Mouse (Mus musculus) heart, embryonic 15.5 days (tissue): ENCODE results near the gene A430033K04Rik. TPM values are rescaled to one million over a fixed set of nuclear protein-coding genes. Genes with fewer than 3 reads are reported as not detected.

Source experiments
- ATAC-seq: fragments of 200-750 bp; cut with Nextera tagmentation; replicated peaks from 2 replicates; pipeline ENCODE4 v1.8.0; 2017; ENCODE audit warnings: low read depth, moderate TSS enrichment; ENCODE audit not compliant: insufficient number of reproducible peaks, insufficient read depth, low FRiP score
- H3K27ac ChIP-seq: fragments of 300-500 bp; sonication (generic); 2 replicates; pipeline ENCODE4 v1.5.1; 2015; ENCODE audit warnings: mild to moderate bottlenecking, inconsistent platforms
- H3K27me3 ChIP-seq: fragments of 300-500 bp; sonication (generic); 2 replicates; pipeline ENCODE4 v1.6.1; 2015; ENCODE audit warnings: inconsistent platforms
- H3K36me3 ChIP-seq: fragments of 300-500 bp; sonication (generic); 2 replicates; pipeline ENCODE4 v1.6.1; 2015; ENCODE audit warnings: mild to moderate bottlenecking, inconsistent platforms
- H3K4me1 ChIP-seq: fragments of 300-500 bp; sonication (generic); replicated peaks from 2 replicates; pipeline ENCODE4 v1.6.1; 2015; ENCODE audit warnings: inconsistent platforms
- H3K4me2 ChIP-seq: fragments of 300-500 bp; sonication (generic); 2 replicates; pipeline ENCODE4 v1.6.1; 2015; ENCODE audit warnings: inconsistent platforms, mild to moderate bottlenecking, moderate library complexity
- H3K4me3 ChIP-seq: fragments of 300-500 bp; sonication (generic); 2 replicates; pipeline ENCODE4 v1.5.1; 2015; ENCODE audit warnings: mild to moderate bottlenecking, inconsistent platforms
- H3K9ac ChIP-seq: fragments of 300-500 bp; sonication (generic); 2 replicates; pipeline ENCODE4 v1.6.1; 2015; ENCODE audit warnings: mild to moderate bottlenecking, inconsistent platforms
- H3K9me3 ChIP-seq: fragments of 300-500 bp; sonication (generic); replicated peaks from 2 replicates; pipeline ENCODE4 v1.6.1; 2016; ENCODE audit warnings: inconsistent platforms
- WGBS: fragments of 180-500 bp; shearing (Covaris S2); methylation state at CpG from one replicate; pipeline ENCODE4 v1.1.7; 2015; ENCODE audit warnings: mixed read lengths; 5-methylcytosine and 5-hydroxymethylcytosine counted together
- microRNA-seq: library from miRNA; unstranded; fragments of <30 nt; microRNA quantifications from one replicate; pipeline ENCODE4, GENCODE M21; 2016
- polyA plus RNA-seq: library from polyadenylated mRNA; unstranded; fragments of >200 nt; fragmentation: Nextera tagmentation; extraction: Ambion mirVana; gene quantifications from 2 replicates; pipeline ENCODE4 v1.2.1, GENCODE M21; 2015

Gene A430033K04Rik
- polyA plus RNA-seq, 1 experiment from 2014 or later, result 7.0 TPM

DNA sequence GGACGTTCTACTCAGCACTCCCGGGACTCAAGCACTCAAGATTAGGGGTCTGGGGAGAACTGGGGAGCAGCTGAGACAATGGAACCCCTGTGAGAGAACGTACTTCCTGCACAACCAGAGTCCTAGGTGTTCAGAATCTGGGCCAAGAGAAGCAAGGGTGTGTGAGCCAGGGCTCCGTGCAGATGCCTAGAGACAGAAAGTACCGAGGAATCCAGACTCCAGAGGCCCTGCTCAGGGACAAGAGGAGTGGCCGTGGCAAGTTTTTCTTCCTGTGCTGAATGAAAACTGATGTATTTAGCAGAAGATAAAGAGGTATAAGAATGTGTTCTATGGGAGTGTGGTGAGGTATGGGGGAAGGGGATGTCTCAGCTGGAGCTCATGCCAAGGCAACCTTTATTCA lies 74.8 kb downstream of the A430033K04Rik start:
- H3K36me3 ChIP-seq, result no peaks in the 10 kb centered on the region
- peaks cover 6% of the 10 kb centered on the region for H3K4me1 ChIP-seq
- no peak overlapping the region for H3K27ac ChIP-seq
- no peaks in the 10 kb centered on the region for H3K9me3 ChIP-seq
- 32% methylated on average over 6 of the region's 6 CpGs for WGBS
- no peak overlapping the region for H3K4me3 ChIP-seq
- no peaks in the 10 kb centered on the region for H3K27me3 ChIP-seq
- H3K9ac ChIP-seq, result no peak overlapping the region
- no peak overlapping the region for H3K4me2 ChIP-seq
- ATAC-seq, result no peak

Small RNA genes within 50 kb of the gene (microRNA-seq; reads per million reads assigned to microRNA genes)
- not detected for gene Gm24082

Other genes with a start within 250 kb of the A430033K04Rik start
- gene Zfp157, start 181.4 kb upstream of the A430033K04Rik start, polyA plus RNA-seq, result 19.4 and 20.1 TPM in 2 replicates
- not detected in 2 replicates for gene 1700123K08Rik, start 58.1 kb upstream of the A430033K04Rik start, polyA plus RNA-seq
- gene Zfp68, start 3.1 kb upstream of the A430033K04Rik start, polyA plus RNA-seq, result 43.4 and 44.6 TPM in 2 replicates
- gene Fam20c, start 131.7 kb downstream of the A430033K04Rik start, polyA plus RNA-seq, result 6.1 and 9.8 TPM in 2 replicates
- not detected in 2 replicates for gene Gm5294, start 197.2 kb downstream of the A430033K04Rik start, polyA plus RNA-seq